Mouse (Mus musculus) cerebellum, adult (tissue): ENCODE measurements around the gene Gpatch2.
A peak's percentile ranks its signal among the peaks of the same experiment; 100 is the strongest.

Experiments used
- ATAC-seq: cut with Nextera tagmentation; 2 replicates; pipeline ENCODE4 v1.9.2; 2017; ENCODE audit warnings: mild to moderate bottlenecking, moderate library complexity, mixed read lengths; ENCODE audit not compliant: insufficient number of reproducible peaks, low FRiP score, low TSS enrichment

Gene Gpatch2

DNA sequence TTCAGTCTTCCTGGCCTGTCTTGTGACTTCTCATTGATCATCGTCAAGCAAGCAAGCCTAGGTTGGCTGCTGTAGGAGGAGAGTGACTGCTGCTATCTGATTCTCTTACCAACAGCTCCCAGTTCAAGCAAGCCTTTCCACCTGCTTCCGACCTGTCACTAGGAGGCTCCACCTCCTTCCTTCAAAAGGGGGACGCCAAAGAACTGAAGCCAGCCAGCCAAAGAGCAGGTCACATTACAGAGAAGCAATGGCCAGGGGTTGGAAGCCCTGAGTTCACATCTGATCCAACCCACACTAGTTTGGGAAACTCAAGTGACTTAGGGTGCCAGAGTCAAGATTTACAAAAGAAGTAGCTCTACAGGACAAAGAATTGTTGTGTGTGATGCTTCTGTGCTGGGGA, 144.9 kb downstream of the Gpatch2 start:
- ATAC-seq = no peak

DNA sequence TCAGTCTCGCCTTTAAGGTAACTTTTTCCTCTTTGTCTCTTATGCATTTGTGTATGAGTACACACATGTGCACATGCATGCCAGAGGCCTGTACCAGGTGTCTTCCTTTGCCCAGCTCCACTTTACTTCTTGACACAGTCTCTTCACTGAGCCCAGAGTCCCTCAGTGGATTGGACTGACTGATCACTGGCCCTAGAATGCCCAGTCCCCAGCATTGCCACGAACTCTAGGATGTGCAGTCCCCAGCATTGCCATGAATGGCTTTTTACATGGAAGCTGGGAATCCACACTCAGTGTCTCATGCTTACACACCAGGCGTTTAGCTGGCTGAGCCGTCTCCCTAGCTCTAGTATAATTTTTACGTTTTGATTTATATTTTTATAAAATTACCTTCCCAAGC, 147.2 kb downstream of the Gpatch2 start:
- no peak for ATAC-seq

DNA sequence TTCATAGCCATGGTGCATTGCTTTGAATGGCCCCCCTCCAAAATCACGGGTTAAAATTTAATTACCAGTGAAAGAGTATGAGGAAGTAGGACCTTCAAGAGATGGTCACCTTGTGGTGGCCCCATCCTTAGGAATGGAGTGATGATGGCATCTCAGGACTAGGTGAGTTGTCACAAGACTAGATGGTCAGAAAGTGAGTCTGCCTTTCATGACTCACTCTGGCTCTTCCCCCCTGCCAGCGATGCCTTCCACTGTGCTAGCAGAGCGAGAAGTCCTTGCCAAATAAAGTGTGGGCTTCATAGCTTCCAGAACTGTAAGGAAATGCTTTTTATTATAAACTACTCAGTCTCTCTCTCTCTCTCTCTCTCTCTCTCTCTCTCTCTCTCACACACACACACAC, 150.1 kb downstream of the Gpatch2 start:
- ATAC-seq = no peak

DNA sequence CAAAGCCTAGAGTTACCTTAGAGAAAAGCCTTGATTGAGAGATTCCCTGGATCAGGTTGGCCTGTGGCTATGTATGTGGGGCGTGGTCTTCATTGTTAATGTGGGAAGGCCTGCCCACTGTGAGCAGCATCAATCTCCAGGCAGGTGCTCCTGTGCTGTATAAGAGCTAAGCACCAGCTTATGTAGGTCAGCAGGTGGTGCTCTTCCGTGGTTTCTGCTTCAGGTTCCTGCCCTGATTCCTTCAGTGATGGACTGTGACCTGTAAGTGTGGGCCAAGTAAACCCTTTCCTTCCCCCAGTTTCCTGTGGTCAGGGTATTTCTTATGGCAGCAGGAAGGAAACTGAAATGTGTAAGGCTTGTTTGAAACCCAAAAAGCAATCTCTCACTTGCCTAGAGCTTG, 151.5 kb downstream of the Gpatch2 start:
- ATAC-seq = 0 out of 2 replicates have a peak, but pooled peaks have one; percentile 31

DNA sequence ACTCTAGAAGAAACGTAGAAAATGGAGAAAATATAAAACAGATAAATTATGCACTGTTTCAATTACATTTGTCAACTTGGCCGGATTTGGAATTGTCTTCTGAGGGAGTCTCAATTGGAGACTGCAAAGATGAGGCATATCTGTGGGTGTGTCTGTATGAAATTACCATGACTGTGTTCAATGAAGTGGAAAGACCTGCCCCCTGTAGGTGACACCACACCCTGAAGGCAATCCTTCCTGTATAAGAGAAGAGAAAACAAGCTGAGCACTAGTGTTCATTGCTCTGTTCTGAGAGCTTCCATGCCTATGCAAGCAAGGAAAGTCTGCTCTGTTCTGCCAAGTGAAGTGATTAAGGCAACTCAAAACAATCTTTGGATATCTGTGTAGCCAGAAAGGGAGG, 153.7 kb downstream of the Gpatch2 start:
- no peak for ATAC-seq

DNA sequence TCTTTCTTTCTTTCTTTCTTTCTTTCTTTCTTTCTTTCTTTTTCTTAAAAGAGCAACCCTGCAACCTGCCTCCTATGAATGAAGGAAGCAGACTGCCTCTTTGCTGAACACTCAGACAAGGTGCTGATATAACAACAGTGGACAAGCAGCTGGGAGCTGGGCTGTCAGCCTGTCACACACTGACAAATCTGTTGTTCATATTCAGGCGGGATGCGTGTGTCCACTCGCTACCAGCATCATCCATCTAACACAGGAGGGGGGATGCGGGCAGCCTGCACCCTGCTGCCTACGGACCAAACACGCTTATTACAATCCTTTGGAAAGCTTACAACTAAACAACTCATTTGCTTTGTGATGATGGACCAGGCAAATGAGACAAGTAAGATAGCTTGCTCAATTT, 158.2 kb downstream of the Gpatch2 start:
- no peak for ATAC-seq

DNA sequence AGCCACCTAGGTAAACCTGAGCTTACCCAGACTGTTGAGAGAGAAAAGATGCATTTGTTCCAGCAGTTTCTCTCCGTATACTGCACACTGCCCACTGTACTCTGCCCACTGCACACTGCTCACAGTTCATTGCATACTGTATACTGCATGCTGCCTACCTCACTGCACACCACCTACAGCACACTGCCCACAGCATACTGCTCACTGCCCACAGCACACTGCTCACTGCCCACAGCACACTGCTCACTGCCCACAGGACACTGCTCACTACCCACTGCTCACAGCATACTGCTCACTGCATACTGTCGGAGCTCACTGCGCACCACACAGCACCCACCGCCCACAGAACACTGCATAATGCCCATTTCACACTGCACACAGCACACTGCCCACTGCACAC, 159.1 kb downstream of the Gpatch2 start:
- no peak for ATAC-seq

DNA sequence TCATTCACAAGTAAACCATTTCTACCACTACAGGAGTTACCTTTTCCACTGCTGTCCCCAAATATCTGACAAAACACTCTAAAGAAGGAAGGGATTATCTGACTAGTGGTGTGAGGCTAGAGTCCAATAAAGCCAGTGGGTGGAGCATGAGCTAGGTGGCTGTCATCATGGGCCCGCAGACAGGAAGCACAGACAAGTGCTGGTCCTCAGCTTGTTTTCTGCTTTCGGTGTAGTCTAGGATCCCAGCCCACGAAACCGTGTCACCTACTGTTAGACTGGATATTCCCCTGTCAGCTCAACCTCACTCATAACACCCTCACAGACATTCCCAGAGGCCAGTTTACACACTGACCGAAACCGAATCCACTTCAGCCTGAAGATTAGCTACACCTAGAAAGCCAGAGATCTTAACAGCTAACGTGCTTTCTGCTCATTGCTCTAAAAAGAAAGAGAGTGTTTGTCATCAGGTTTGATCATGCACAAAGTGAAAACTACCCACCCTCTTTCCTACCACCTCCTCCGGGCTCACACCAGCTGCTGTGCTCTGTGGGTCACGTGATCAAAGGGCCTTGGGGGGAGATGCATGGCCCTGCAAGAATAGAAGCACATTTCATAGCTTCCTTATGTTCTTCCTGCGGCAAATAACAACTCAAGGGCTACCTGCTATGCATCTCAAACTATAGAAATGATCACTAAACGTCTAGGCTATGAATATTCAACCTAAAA, 161.8 kb downstream of the Gpatch2 start:
- ATAC-seq = no peak

DNA sequence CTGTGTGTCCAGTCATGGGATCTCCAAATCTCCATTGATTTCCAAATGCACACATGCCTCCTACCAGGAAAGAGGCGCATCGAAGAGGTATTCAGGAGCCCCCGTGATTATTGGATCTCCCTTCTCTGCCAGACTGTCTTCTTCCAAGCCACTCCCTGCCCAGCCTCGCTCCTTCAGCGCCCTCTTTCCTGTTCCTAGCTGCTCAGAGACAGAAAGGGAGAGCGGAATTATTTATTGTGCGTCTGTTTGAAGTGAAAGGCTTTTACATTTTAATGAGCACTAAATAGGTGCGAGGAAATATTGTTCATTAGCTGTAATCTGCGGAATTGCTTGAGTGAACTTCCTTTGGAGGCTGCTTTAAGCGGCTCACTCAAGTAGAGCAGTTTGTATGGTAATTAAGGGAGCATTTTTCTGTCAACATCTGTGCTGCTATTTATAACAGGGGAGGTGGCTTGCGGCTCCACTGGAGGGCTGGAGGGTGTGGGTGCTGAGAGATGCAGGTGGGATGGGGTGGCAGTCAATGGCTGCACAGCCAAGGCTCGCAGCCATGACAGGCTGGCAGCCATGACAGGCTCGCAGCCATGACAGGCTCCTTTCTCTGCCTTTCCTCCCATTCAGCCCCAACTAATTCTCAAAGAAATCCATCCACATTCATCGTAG, 162.7 kb downstream of the Gpatch2 start:
- no peak for ATAC-seq

DNA sequence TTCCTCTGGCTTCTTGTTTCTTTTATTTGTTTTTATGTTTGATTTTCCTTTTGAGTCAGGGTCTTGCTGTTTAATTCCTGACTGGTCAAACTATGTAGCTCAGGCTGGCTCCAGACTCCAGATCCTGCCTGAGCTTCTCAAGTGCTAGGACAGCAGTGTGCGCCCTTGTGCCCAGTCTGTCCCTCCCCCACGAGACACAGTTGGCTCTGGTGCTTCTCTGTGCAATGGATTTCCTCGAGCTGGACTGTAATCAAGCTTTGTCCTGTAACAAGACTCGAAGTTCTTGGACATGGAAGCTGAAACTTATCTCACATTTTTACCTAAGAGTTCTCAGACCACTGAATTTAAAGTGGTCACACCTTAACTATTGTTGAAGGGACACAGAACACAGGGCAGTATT, 174.2 kb downstream of the Gpatch2 start:
- ATAC-seq = no peak

DNA sequence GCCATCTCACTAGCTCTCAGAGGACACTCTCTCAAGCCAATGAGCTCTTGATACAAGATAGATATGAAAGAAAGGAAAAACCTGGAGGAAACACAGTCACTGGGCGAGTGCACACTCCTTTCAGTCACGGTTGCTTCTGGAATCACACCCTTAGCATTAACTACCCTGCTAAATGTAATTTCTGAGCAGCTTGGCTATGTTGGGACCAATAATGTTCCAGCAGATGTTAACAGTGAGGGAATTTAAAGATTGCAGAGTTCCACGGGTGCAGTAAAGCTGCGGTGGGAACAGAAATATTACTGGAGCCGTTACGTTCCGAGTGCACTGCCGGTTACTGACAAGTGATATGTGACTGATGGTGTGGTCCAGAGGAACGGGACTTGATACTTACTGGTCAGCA, 185.5 kb downstream of the Gpatch2 start:
- no peak for ATAC-seq
